Mouse (Mus musculus) mesoderm, embryonic 11.5 days (tissue): ENCODE results near the gene Slk.

ENCODE experiments used
- DNase-seq: peaks from one replicate; pipeline ENCODE4 v3.0.0-alpha.2; 2012; ENCODE audit warnings: low read depth, low spot score

Gene Slk

GRCm38 (mm10) chr19:47579225-47579787, at the start of gene Slk:
Gene Slk (plus strand): TSS chr19:47579678.
- peak; percentile 88 for DNase-seq

- no peak for DNase-seq
These were observed 48.2 kb upstream of the Slk start for GRCm38 (mm10) chr19:47531309-47531708.

- DNase-seq = no peak
These were observed 47.0 kb upstream of the Slk start for GRCm38 (mm10) chr19:47532449-47532848.

- no peak for DNase-seq
These were observed 45.3 kb upstream of the Slk start for GRCm38 (mm10) chr19:47534131-47534530.

GRCm38 (mm10) chr19:47536521-47537299, 42.8 kb upstream of the Slk start:
- DNase-seq = peak; percentile 98

- DNase-seq = no peak
These were observed 42.1 kb upstream of the Slk start, which contains the start of gene Stn1 for GRCm38 (mm10) chr19:47537300-47537792. Gene Stn1 (minus strand): TSS chr19:47537507.

- DNase-seq = no peak
These were observed 41.6 kb upstream of the Slk start for GRCm38 (mm10) chr19:47537879-47538278.

GRCm38 (mm10) chr19:47538801-47539200, 40.7 kb upstream of the Slk start:
- peak; percentile 52 for DNase-seq

GRCm38 (mm10) chr19:47542441-47542840, 37.0 kb upstream of the Slk start:
- DNase-seq = no peak

GRCm38 (mm10) chr19:47545055-47545454, 34.4 kb upstream of the Slk start:
- DNase-seq = no peak

- DNase-seq = no peak
These were observed 34.0 kb upstream of the Slk start for GRCm38 (mm10) chr19:47545528-47545927.

- no peak for DNase-seq
These were observed 30.9 kb upstream of the Slk start for GRCm38 (mm10) chr19:47548432-47549076.

GRCm38 (mm10) chr19:47549174-47549573, 30.3 kb upstream of the Slk start:
- no peak for DNase-seq

GRCm38 (mm10) chr19:47549584-47549983, 29.9 kb upstream of the Slk start:
- no peak for DNase-seq

- no peak for DNase-seq
These were observed 20.3 kb upstream of the Slk start for GRCm38 (mm10) chr19:47559145-47559544.

- DNase-seq = no peak
These were observed 19.5 kb upstream of the Slk start for GRCm38 (mm10) chr19:47559751-47560512.

- DNase-seq = no peak
These were observed 18.8 kb upstream of the Slk start for GRCm38 (mm10) chr19:47560544-47561161.

GRCm38 (mm10) chr19:47561996-47562441, 17.5 kb upstream of the Slk start:
- DNase-seq = no peak

- no peak for DNase-seq
These were observed 15.8 kb upstream of the Slk start for GRCm38 (mm10) chr19:47563715-47564114.

- DNase-seq = no peak
These were observed 14.3 kb upstream of the Slk start for GRCm38 (mm10) chr19:47565031-47565654.

GRCm38 (mm10) chr19:47565994-47566393, 13.5 kb upstream of the Slk start:
- DNase-seq = no peak
